Mouse (Mus musculus): ENCODE measurements at regions not wholly inside any gene's neighbourhood (a gene's known extent, or its start where the extent isn't known, plus 50 kb on each side); places are given as distances from the start of the nearest gene placed in this dataset.
A peak's percentile ranks its signal among the peaks of the same experiment; 100 is the strongest.

DNA sequence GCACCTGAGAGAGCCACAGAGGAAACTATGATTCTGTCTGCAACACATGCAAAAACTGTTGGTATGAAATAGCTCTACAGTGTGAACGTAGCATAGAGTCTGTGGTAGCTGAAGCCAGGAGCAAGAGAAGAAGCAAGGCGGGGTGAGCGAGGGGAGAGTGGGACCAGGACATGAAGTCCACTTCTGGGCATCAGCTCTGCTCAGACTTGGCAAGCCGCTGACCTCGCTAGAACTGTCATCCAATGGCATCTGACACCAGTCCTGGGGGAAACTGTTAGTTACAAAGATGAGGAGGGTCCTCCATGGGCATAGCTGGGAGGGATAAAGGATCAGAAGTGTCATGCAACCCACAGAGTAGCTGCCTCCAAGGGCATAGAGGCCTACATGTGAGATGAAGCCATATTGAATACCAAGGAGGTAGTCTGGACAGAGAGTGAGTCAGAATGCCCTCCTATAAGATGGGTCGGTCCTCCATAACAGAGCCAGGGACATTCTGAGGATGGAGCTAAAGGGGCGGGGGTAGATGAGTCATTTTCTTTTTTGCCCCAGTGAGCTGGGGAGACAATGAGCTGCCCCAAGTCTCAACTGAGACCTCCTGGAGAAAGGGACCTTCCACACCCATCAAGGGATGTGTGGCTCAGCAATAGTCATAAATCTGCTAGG lies 102.0 kb downstream of the 1810010D01Rik start:
- DNase-seq (ENCODE audit: low spot score in 2 of 2): no peak

GRCm38 (mm10) chr7:145102692-145103091 lies 105.2 kb downstream of the 1810010D01Rik start:
- DNase-seq (ENCODE audit: low spot score in 2 of 2): no peak

GRCm38 (mm10) chr7:145102216-145102615 lies 105.7 kb downstream of the 1810010D01Rik start:
- DNase-seq (ENCODE audit: low spot score in 2 of 2): no peak

GRCm38 (mm10) chr7:145098335-145098734 lies 109.6 kb downstream of the 1810010D01Rik start:
- DNase-seq (ENCODE audit: low spot score in 2 of 2): no peak

DNA sequence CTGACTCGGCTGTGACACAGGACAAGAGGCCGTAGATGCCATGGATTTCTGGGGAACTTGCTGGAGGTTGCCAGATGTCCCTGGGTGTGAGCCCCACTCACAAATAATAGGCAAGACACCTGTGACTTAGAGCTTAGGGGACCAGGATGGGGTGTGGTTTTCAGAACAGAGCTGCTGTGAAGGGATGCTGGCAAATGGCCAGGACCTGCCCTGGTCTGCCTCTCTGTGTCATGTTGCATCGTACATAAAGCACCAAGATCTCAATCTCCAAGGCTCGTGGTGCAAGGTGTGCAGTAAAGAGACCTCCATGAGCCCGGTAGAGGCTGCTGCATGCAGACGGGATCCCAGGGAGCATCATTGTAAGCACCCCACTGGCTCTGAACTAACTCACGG lies 113.8 kb downstream of the 1810010D01Rik start:
- DNase-seq (ENCODE audit: low spot score in 2 of 2): no peak

- DNase-seq (ENCODE audit: low spot score in 2 of 2): no peak
Observed at GRCm38 (mm10) chr7:145093417-145094133, 114.3 kb downstream of the 1810010D01Rik start.

GRCm38 (mm10) chr7:145092392-145093176 lies 115.3 kb downstream of the 1810010D01Rik start:
- no peak for DNase-seq (ENCODE audit: low spot score in 2 of 2)

- no peak for DNase-seq (ENCODE audit: low spot score in 2 of 2)
Observed at GRCm38 (mm10) chr7:145090849-145091248, 117.1 kb downstream of the 1810010D01Rik start.

- DNase-seq (ENCODE audit: low spot score in 2 of 2): no peak
Observed at GRCm38 (mm10) chr7:145089315-145089721, 118.6 kb downstream of the 1810010D01Rik start.

DNA sequence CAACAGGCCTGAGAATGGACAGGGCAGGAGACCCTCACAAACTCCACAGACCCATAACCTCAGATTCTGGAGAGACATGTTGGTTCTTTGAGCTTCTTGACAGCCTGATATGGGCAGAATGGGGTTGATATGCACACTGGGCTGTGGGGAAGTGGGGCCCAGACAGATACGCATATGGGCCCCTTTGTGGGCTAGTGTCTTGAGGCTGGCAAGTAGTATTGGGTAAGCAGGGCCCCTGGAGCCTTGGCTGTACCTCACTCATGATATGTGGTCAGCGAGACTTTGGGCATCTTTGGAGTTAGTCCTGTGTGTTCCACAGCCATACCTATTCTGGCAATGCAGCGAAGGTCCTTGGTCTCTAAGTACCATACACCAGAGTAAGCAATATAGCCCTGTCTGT lies 119.3 kb downstream of the 1810010D01Rik start:
- no peak for DNase-seq (ENCODE audit: low spot score in 2 of 2)

GRCm38 (mm10) chr7:145087790-145088189 lies 120.1 kb downstream of the 1810010D01Rik start:
- no peak for DNase-seq (ENCODE audit: low spot score in 2 of 2)

GRCm38 (mm10) chr7:145082917-145083752 lies 124.8 kb downstream of the 1810010D01Rik start:
- DNase-seq (ENCODE audit: low spot score in 2 of 2): no peak

DNA sequence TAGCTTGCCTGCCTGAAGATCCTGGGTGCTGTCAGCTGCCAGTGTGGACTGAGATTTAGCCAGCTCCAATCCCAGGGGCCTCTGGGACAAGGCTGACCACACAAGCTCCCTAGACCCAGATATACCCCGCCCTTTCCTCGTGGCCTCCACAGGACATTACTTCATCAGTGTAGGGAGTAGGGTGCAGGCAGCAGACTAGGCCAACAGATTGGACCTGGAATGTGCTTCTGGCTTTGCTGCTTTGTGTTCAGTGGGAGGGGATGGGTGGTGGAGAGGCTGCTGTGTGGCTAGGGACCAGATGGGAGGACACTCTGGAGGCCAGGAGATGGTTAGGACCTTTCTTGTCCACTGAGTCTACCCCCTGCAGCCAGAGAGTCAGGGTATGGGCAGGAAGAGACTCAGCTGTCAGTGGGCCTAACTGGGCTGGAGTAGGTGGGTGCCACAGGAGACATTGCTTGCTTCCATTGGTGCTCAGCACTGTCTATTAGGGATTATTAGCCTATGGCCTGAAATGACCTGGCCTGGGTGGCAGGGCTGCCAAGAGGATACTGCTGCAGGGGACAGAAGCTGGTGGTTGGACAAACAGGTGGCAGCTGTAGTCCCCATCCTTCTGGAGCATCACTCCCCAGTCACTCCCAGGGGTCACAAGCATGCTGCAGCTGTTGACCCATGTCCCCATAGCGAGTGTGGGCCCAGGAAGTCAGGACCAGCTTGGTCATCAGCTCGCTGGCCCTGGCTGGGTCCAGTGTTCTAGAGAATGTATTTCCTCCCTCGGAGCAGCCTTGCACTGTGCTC lies 132.5 kb upstream of the Ccnd1 start:
- no peak for DNase-seq (ENCODE audit: low spot score in 2 of 2)

GRCm38 (mm10) chr7:145071533-145071932 lies 131.8 kb upstream of the Ccnd1 start:
- no peak for DNase-seq (ENCODE audit: low spot score in 2 of 2)

- no peak for DNase-seq (ENCODE audit: low spot score in 2 of 2)
Observed at GRCm38 (mm10) chr7:145067366-145067765, 127.6 kb upstream of the Ccnd1 start.

- DNase-seq (ENCODE audit: low spot score in 2 of 2): no peak
Observed at GRCm38 (mm10) chr7:145056320-145056719, 116.6 kb upstream of the Ccnd1 start.

GRCm38 (mm10) chr7:145051616-145052015 lies 111.9 kb upstream of the Ccnd1 start:
- DNase-seq (ENCODE audit: low spot score in 2 of 2): no peak

DNA sequence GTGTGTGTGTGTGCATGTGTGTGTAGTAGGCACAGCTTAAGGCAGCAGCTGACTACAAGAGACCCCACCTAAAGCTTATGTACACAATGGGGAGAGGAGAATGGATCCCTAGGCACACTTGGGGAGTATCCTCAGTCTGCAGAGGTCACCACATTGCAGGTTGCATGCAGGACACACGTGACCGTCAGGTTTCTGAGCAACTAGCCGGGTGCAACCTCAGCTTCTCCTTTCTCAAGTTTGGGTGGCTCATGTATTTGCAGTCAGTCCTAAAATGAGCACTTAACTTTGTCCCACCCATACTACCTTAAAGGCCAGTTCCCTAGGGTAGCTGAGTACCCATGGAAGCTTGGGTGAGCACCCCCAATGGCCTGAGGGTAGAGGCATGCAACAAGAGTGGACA lies 111.0 kb upstream of the Ccnd1 start:
- no peak for DNase-seq (ENCODE audit: low spot score in 2 of 2)

GRCm38 (mm10) chr7:145048481-145048877 lies 108.8 kb upstream of the Ccnd1 start:
- no peak for DNase-seq (ENCODE audit: low spot score in 2 of 2)

- DNase-seq (ENCODE audit: low spot score in 2 of 2): peak in 1 of 2 experiments; percentile 11
Observed at GRCm38 (mm10) chr7:145047771-145048480, 108.2 kb upstream of the Ccnd1 start.
